Mouse (Mus musculus): ENCODE results near the gene Park7.

- TF ChIP-seq FLI1 (IDR thresholded peaks at IDR 0.05; ENCODE audit: low read length) (no peak), GATA1 (IDR thresholded peaks at IDR 0.05; ENCODE audit: borderline replicate concordance, low read length) (no peak)
Observed at GRCm38 (mm10) chr4:150872681-150873080, 41.6 kb downstream of the Park7 start.
